Mouse (Mus musculus): ENCODE measurements around the gene Acpp. TPM values are rescaled to one million over a fixed set of nuclear protein-coding genes. Genes with fewer than 3 reads are reported as not detected.

Acpp gene
- polyA plus RNA-seq (2015; fragmentation: Nextera tagmentation; extraction: Ambion mirVana) = 1.0 and 2.3 TPM in 2 replicates

GRCm38 (mm10) chr9:104337183-104337931 lies at the start of gene Acpp:
Acpp (minus strand) TSS chr9:104337748.

GRCm38 (mm10) chr9:104262823-104263352 lies 74.7 kb downstream of the Acpp start, which contains the start of gene Dnajc13:
Dnajc13 (minus strand) TSS chr9:104262930.

Other genes with a start within 250 kb of the Acpp start
- gene Ackr4, start 210.8 kb downstream of the Acpp start, polyA plus RNA-seq (2015; fragmentation: Nextera tagmentation; extraction: Ambion mirVana) = 3.7 and 4.5 TPM in 2 replicates
- 11.0 TPM in 2 replicates for gene Dnajc13, start 74.8 kb downstream of the Acpp start, polyA plus RNA-seq (2015; fragmentation: Nextera tagmentation; extraction: Ambion mirVana)
- 3.1 and 5.7 TPM in 2 replicates for gene Cpne4, start 209.5 kb upstream of the Acpp start, polyA plus RNA-seq (2015; fragmentation: Nextera tagmentation; extraction: Ambion mirVana)

Measured in adrenal gland, postnatal 0 days (tissue).